Mouse (Mus musculus): ENCODE measurements around the gene Mylk. TPM values are rescaled to one million over a fixed set of nuclear protein-coding genes. Genes with fewer than 3 reads are reported as not detected.

The Mylk gene
- polyA plus RNA-seq, 1 experiment from 2014 or later = 562 TPM

GRCm38 (mm10) chr16:34962322-34962721, 217.3 kb downstream of the Mylk start:
- H3K9ac ChIP-seq (ENCODE audit: low read depth, low read length) = no peak overlapping the region
- ATAC-seq = no peak
- H3K4me2 ChIP-seq (replicated peaks; ENCODE audit: low read depth) = no peak overlapping the region
- H3K36me3 ChIP-seq (ENCODE audit: control insufficient read depth, insufficient read depth) = peaks cover 55% of the 10 kb centered on the region
- no peaks in the 10 kb centered on the region for H3K9me3 ChIP-seq (ENCODE audit: control insufficient read depth)
- H3K4me3 ChIP-seq (ENCODE audit: low read depth, low read length) = no peak overlapping the region
- no peak overlapping the region for H3K27ac ChIP-seq (ENCODE audit: low read depth, low read length)
- no peak for TF ChIP-seq CTCF (IDR thresholded peaks at IDR 0.05; ENCODE audit: low read depth)
- WGBS = 46% methylated on average over 4 of the region's 4 CpGs
- H3K4me1 ChIP-seq (replicated peaks; ENCODE audit: control insufficient read depth, insufficient read depth, low read length) = no peaks in the 10 kb centered on the region
- H3K27me3 ChIP-seq (replicated peaks; ENCODE audit: control insufficient read depth, insufficient read depth, low read length) = no peaks in the 10 kb centered on the region

DNA sequence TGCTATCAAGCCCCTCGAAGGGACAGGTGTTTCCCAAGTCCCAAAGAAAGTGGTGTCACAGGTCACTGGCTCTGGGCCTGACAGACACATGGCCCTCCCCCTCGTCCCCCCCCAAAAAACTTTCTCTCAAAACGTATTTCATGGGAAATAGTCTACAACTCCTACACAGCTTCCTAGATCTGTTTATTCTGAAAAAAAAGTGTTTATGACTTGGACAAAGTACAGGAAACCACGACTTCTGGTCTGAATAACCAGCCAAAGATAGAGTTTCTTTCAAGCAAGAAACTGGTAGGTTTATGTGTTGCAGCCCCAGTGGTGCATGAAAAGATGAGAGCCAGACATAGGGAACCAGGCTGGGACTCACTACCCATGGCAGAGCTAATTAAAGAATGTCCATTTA, 218.0 kb downstream of the Mylk start:
- TF ChIP-seq CTCF (IDR thresholded peaks at IDR 0.05; ENCODE audit: low read depth) = no peak
- H3K9ac ChIP-seq (ENCODE audit: low read depth, low read length) = no peak overlapping the region
- no peaks in the 10 kb centered on the region for H3K4me1 ChIP-seq (replicated peaks; ENCODE audit: control insufficient read depth, insufficient read depth, low read length)
- H3K9me3 ChIP-seq (ENCODE audit: control insufficient read depth) = no peaks in the 10 kb centered on the region
- H3K36me3 ChIP-seq (ENCODE audit: control insufficient read depth, insufficient read depth) = peaks cover 54% of the 10 kb centered on the region
- H3K4me3 ChIP-seq (ENCODE audit: low read depth, low read length) = no peak overlapping the region
- no peak overlapping the region for H3K27ac ChIP-seq (ENCODE audit: low read depth, low read length)
- no peak overlapping the region for H3K4me2 ChIP-seq (replicated peaks; ENCODE audit: low read depth)
- no peak for ATAC-seq
- H3K27me3 ChIP-seq (replicated peaks; ENCODE audit: control insufficient read depth, insufficient read depth, low read length) = no peaks in the 10 kb centered on the region
- WGBS = 27% methylated on average over 4 of the region's 4 CpGs

GRCm38 (mm10) chr16:34966620-34967081, 221.6 kb downstream of the Mylk start:
- WGBS = 51% methylated on average over 5 of the region's 5 CpGs
- Histone ChIP-seq H3K27ac (ENCODE audit: low read depth, low read length) (peak overlapping the region; percentile 11; the same call in 1 of the 2 replicates), H3K9ac (ENCODE audit: low read depth, low read length) (no peak overlapping the region), H3K9me3 (ENCODE audit: control insufficient read depth) (no peaks in the 10 kb centered on the region), H3K4me2 (replicated peaks; ENCODE audit: low read depth) (no peak overlapping the region), H3K4me1 (replicated peaks; ENCODE audit: control insufficient read depth, insufficient read depth, low read length) (no peaks in the 10 kb centered on the region), H3K36me3 (ENCODE audit: control insufficient read depth, insufficient read depth) (peaks cover 79% of the 10 kb centered on the region), H3K27me3 (replicated peaks; ENCODE audit: control insufficient read depth, insufficient read depth, low read length) (no peaks in the 10 kb centered on the region), H3K4me3 (ENCODE audit: low read depth, low read length) (no peak overlapping the region)
- TF ChIP-seq CTCF (IDR thresholded peaks at IDR 0.05; ENCODE audit: low read depth) = no peak
- no peak for ATAC-seq

DNA sequence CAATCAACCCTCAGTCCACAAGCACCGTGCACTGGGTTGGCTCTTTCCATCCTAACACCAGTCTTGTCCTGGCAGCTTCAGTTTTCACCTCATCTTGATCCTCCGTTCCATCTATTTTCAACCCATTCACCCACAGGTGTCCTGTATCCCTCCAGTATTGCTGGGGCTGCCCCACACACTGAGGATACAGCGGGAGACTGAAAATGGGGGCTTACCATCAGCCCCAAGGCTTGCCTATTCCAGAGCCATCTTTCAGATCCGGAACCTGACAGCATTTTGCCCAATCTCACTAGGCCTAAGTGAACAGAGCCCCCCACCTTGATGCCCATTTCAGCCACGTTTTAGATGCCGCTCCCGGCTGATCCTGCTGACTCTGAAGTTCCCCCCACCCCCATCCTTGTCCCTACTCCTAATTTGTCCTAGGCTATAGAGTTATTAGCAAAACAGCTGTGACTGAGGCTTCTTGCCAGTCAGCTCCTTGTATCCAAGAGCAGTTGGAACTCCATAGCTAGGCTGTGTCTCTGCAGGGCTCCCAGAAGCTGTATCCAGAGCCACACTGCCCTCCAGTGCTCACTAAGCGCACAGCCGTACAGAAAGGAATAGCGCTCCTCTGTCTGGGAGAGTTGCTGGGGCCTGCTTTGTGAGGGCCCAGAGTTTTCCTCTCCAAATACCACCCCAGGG, 222.2 kb downstream of the Mylk start:
- no peaks in the 10 kb centered on the region; the same call in 1 of the 2 replicates for H3K4me1 ChIP-seq (replicated peaks; ENCODE audit: control insufficient read depth, insufficient read depth, low read length)
- no peak overlapping the region for H3K9ac ChIP-seq (ENCODE audit: low read depth, low read length)
- TF ChIP-seq CTCF (IDR thresholded peaks at IDR 0.05; ENCODE audit: low read depth) = peak; percentile 97
- 53% methylated on average over 10 of the region's 10 CpGs for WGBS
- no peak overlapping the region for H3K4me3 ChIP-seq (ENCODE audit: low read depth, low read length)
- no peak overlapping the region for H3K4me2 ChIP-seq (replicated peaks; ENCODE audit: low read depth)
- H3K27me3 ChIP-seq (replicated peaks; ENCODE audit: control insufficient read depth, insufficient read depth, low read length) = no peaks in the 10 kb centered on the region
- peak overlapping the region; percentile 11; the same call in 1 of the 2 replicates for H3K27ac ChIP-seq (ENCODE audit: low read depth, low read length)
- H3K36me3 ChIP-seq (ENCODE audit: control insufficient read depth, insufficient read depth) = peaks cover 85% of the 10 kb centered on the region
- peak; percentile 62; the same call in 1 of the 2 replicates for ATAC-seq
- no peaks in the 10 kb centered on the region for H3K9me3 ChIP-seq (ENCODE audit: control insufficient read depth)

DNA sequence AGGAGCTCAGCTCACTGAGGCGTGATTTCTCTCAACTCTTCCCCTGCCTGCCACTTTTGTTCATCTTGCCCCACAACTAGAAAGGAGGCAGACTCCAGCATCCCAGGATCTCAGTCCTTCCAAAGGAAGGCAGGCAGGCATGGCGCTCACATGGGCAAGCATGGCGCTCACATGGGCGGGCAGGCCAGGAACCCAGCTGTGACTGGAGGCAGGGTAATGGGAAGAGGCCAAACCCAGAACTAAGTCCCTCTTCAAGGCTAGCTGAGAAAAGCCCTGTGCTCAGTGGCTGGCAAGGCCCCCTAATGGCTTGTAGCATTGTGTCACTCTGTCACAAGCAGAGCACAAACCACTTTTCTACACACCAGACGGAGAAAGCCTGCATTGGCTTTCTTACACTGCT, 223.2 kb downstream of the Mylk start:
- 95% methylated on average over 5 of the region's 5 CpGs for WGBS
- H3K27me3 ChIP-seq (replicated peaks; ENCODE audit: control insufficient read depth, insufficient read depth, low read length) = no peaks in the 10 kb centered on the region
- no peak for TF ChIP-seq CTCF (IDR thresholded peaks at IDR 0.05; ENCODE audit: low read depth)
- H3K9ac ChIP-seq (ENCODE audit: low read depth, low read length) = no peak overlapping the region
- no peak overlapping the region for H3K4me2 ChIP-seq (replicated peaks; ENCODE audit: low read depth)
- H3K9me3 ChIP-seq (ENCODE audit: control insufficient read depth) = no peaks in the 10 kb centered on the region
- H3K27ac ChIP-seq (ENCODE audit: low read depth, low read length) = no peak overlapping the region
- no peaks in the 10 kb centered on the region; the same call in 1 of the 2 replicates for H3K4me1 ChIP-seq (replicated peaks; ENCODE audit: control insufficient read depth, insufficient read depth, low read length)
- H3K36me3 ChIP-seq (ENCODE audit: control insufficient read depth, insufficient read depth) = peaks cover 82% of the 10 kb centered on the region
- no peak for ATAC-seq
- no peak overlapping the region for H3K4me3 ChIP-seq (ENCODE audit: low read depth, low read length)

- TF ChIP-seq CTCF (IDR thresholded peaks at IDR 0.05; ENCODE audit: low read depth) = no peak
- no peak for ATAC-seq
- no peak overlapping the region for H3K4me3 ChIP-seq (ENCODE audit: low read depth, low read length)
- no peak overlapping the region for H3K27ac ChIP-seq (ENCODE audit: low read depth, low read length)
- H3K36me3 ChIP-seq (ENCODE audit: control insufficient read depth, insufficient read depth) = peaks cover 86% of the 10 kb centered on the region
- no peaks in the 10 kb centered on the region; the same call in 1 of the 2 replicates for H3K4me1 ChIP-seq (replicated peaks; ENCODE audit: control insufficient read depth, insufficient read depth, low read length)
- H3K9me3 ChIP-seq (ENCODE audit: control insufficient read depth) = no peaks in the 10 kb centered on the region
- 45% methylated on average over 12 of the region's 12 CpGs for WGBS
- no peak overlapping the region for H3K9ac ChIP-seq (ENCODE audit: low read depth, low read length)
- H3K4me2 ChIP-seq (replicated peaks; ENCODE audit: low read depth) = no peak overlapping the region
- no peaks in the 10 kb centered on the region for H3K27me3 ChIP-seq (replicated peaks; ENCODE audit: control insufficient read depth, insufficient read depth, low read length)
Measured at GRCm38 (mm10) chr16:34972471-34972870, 227.5 kb downstream of the Mylk start.

All from intestine, postnatal 0 days (tissue).